Mouse (Mus musculus) MEL (cell line): ENCODE data around the gene Rxfp4. TPM values are rescaled to one million over a fixed set of nuclear protein-coding genes. Genes with fewer than 3 reads are reported as not detected.

Experiments
- DNase-seq: peaks from one replicate; pipeline ENCODE4 v3.0.0; 2011; ENCODE audit warnings: low read depth, low spot score
- H3K27ac ChIP-seq: 2 replicates; pipeline ENCODE4 v1.5.1; 2012; ENCODE audit warnings: low read depth, mild to moderate bottlenecking, control low read depth, low read length, moderate library complexity; ENCODE audit not compliant: control insufficient read depth
- H3K27me3 ChIP-seq, 2 experiments: fragments of 150-350 bp in 1 of 2; sonication (generic) in 1 of 2; 2 replicates each; pipeline ENCODE4 v1.6.1; 2012; ENCODE audit warnings: low read length in 2 of 2, mild to moderate bottlenecking in 2 of 2, improper control_type of control experiment in 1 of 2, moderate library complexity in 1 of 2; ENCODE audit not compliant: insufficient read depth in 2 of 2, control insufficient read depth in 1 of 2
- H3K36me3 ChIP-seq, 2 experiments: 2 replicates each; pipeline ENCODE4 v1.6.1; 2012 to 2014; ENCODE audit warnings: low read length in 2 of 2, improper control_type of control experiment in 1 of 2, inconsistent platforms in 1 of 2, mild to moderate bottlenecking in 1 of 2; ENCODE audit not compliant: insufficient read depth in 2 of 2, control insufficient read depth in 1 of 2
- H3K4me1 ChIP-seq, 2 experiments: fragments of 150-350 bp in 1 of 2; sonication (generic) in 1 of 2; 2 replicates each; pipeline ENCODE4 v1.6.1; 2012; ENCODE audit warnings: low read length in 2 of 2, improper control_type of control experiment in 1 of 2, mild to moderate bottlenecking in 1 of 2; ENCODE audit not compliant: insufficient read depth in 2 of 2, control insufficient read depth in 1 of 2
- H3K4me3 ChIP-seq, 2 experiments: fragments of 150-350 bp in 1 of 2; sonication (generic) in 1 of 2; 2 replicates each; pipeline ENCODE4 v1.5.1; 2012; ENCODE audit warnings: low read depth in 2 of 2, low read length in 2 of 2, mild to moderate bottlenecking in 2 of 2, moderate library complexity in 2 of 2, control low read depth in 1 of 2, improper control_type of control experiment in 1 of 2; ENCODE audit not compliant: control insufficient read depth in 1 of 2, insufficient read depth in 1 of 2
- H3K79me2 ChIP-seq: 2 replicates; pipeline ENCODE4 v1.6.1; 2012; ENCODE audit warnings: mild to moderate bottlenecking, low read length, moderate library complexity; ENCODE audit not compliant: control insufficient read depth, poor library complexity, insufficient read depth
- H3K9ac ChIP-seq: 2 replicates; pipeline ENCODE4 v1.6.1; 2012; ENCODE audit warnings: low read depth, mild to moderate bottlenecking, control low read depth, low read length, moderate library complexity; ENCODE audit not compliant: control insufficient read depth, poor library complexity, severe bottlenecking
- H3K9me3 ChIP-seq: fragments of 150-350 bp; sonication (generic); replicated peaks from 2 replicates; pipeline ENCODE4 v1.6.1; 2012; ENCODE audit warnings: mild to moderate bottlenecking, low read length, improper control_type of control experiment, moderate library complexity; ENCODE audit not compliant: insufficient read depth
- E2F4 ChIP-seq: IDR thresholded peaks from 2 replicates; pipeline ENCODE4 v1.6.1; 2011; ENCODE audit warnings: low read depth, low read length, improper control_type of control experiment, borderline replicate concordance
- EP300 ChIP-seq, 2 experiments: IDR thresholded peaks; 2 replicates each; pipeline ENCODE4 v1.6.1; 2011; ENCODE audit warnings: improper control_type of control experiment in 2 of 2, low read length in 2 of 2, low read depth in 1 of 2, mild to moderate bottlenecking in 1 of 2
- ETS1 ChIP-seq: IDR thresholded peaks from 2 replicates; pipeline ENCODE4 v1.6.1; 2012; ENCODE audit warnings: low read depth, mild to moderate bottlenecking, inconsistent platforms, low read length, improper control_type of control experiment, moderate library complexity
- GABPA ChIP-seq: IDR thresholded peaks from 2 replicates; pipeline ENCODE4 v1.6.1; 2012; ENCODE audit warnings: low read depth, mild to moderate bottlenecking, inconsistent platforms, low read length, improper control_type of control experiment, moderate library complexity
- GATA1 ChIP-seq: IDR thresholded peaks from 2 replicates; pipeline ENCODE4 v1.6.1; 2011; ENCODE audit warnings: low read depth, low read length, improper control_type of control experiment
- JUND ChIP-seq: IDR thresholded peaks from 2 replicates; pipeline ENCODE4 v1.6.1; 2011; ENCODE audit warnings: low read depth, mild to moderate bottlenecking, improper control_type of control experiment, low read length
- MAFK ChIP-seq: IDR thresholded peaks from 2 replicates; pipeline ENCODE4 v1.6.1; 2011; ENCODE audit warnings: low read depth, mild to moderate bottlenecking, low read length, improper control_type of control experiment, borderline replicate concordance
- MAZ ChIP-seq: IDR thresholded peaks from 2 replicates; pipeline ENCODE4 v1.6.1; 2012; ENCODE audit warnings: low read depth, mild to moderate bottlenecking, inconsistent platforms, low read length, improper control_type of control experiment
- MEF2A ChIP-seq: IDR thresholded peaks from 2 replicates; pipeline ENCODE4 v1.6.1; 2014; ENCODE audit warnings: low read depth, mild to moderate bottlenecking, inconsistent platforms, low read length, improper control_type of control experiment; ENCODE audit not compliant: poor library complexity, insufficient replicate concordance, severe bottlenecking; ENCODE audit errors: extremely low read depth
- MYC ChIP-seq: IDR thresholded peaks from 2 replicates; pipeline ENCODE4 v1.6.1; 2011; ENCODE audit warnings: low read depth, mild to moderate bottlenecking, low read length, improper control_type of control experiment, moderate library complexity
- POLR2AphosphoS2 ChIP-seq: IDR thresholded peaks from 2 replicates; pipeline ENCODE4 v1.6.1; 2011; ENCODE audit warnings: low read length, improper control_type of control experiment
- POLR2AphosphoS5 ChIP-seq: IDR thresholded peaks from 2 replicates; pipeline ENCODE4 v1.6.1; 2012; ENCODE audit warnings: low read depth, borderline replicate concordance, mild to moderate bottlenecking, inconsistent platforms, low read length, moderate library complexity, mixed read lengths
- RCOR1 ChIP-seq: IDR thresholded peaks from 2 replicates; pipeline ENCODE4 v1.6.1; 2012; ENCODE audit warnings: low read depth, mild to moderate bottlenecking, inconsistent platforms, low read length, improper control_type of control experiment
- SIN3A ChIP-seq: IDR thresholded peaks from 2 replicates; pipeline ENCODE4 v1.6.1; 2012; ENCODE audit warnings: low read length, improper control_type of control experiment, inconsistent platforms
- TAL1 ChIP-seq: IDR thresholded peaks from 2 replicates; pipeline ENCODE4 v1.6.1; 2012; ENCODE audit warnings: mild to moderate bottlenecking, inconsistent platforms, low read length, moderate library complexity, mixed read lengths
- TCF12 ChIP-seq: IDR thresholded peaks from 2 replicates; pipeline ENCODE4 v1.6.1; 2014; ENCODE audit warnings: low read depth, mild to moderate bottlenecking, inconsistent platforms, low read length, improper control_type of control experiment, moderate library complexity
- USF2 ChIP-seq, 2 experiments: IDR thresholded peaks; 2 replicates each; pipeline ENCODE4 v1.6.1; 2011 to 2012; ENCODE audit warnings: improper control_type of control experiment in 2 of 2, low read length in 2 of 2, borderline replicate concordance in 1 of 2, inconsistent platforms in 1 of 2, low read depth in 1 of 2, mild to moderate bottlenecking in 1 of 2; ENCODE audit not compliant: insufficient read depth in 1 of 2
- ZNF384 ChIP-seq: IDR thresholded peaks from 2 replicates; pipeline ENCODE4 v1.6.1; 2012; ENCODE audit warnings: low read depth, mild to moderate bottlenecking, inconsistent platforms, low read length, improper control_type of control experiment
- polyA plus RNA-seq, 2 experiments: library from polyadenylated mRNA; stranded (reverse) in 1 of 2; unstranded in 1 of 2; fragments of >175 nt in 1 of 2; fragments of >200 nt in 1 of 2; gene quantifications; 2 replicates each; pipeline versions ENCODE4 v1.2.1 to v1.2.4; 2012; ENCODE audit warnings: low replicate concordance in 2 of 2, low read depth in 1 of 2; ENCODE audit not compliant: insufficient read length in 2 of 2, insufficient read depth in 1 of 2, missing spikeins in 1 of 2
- total RNA-seq: library from RNA; depleted of rRNA; stranded (reverse); fragments of 300-350 nt; gene quantifications from 2 replicates; pipeline ENCODE4 v1.2.3, GENCODE M21; 2012

The Rxfp4 gene
- total and polyA plus RNA-seq, 3 experiments, result 0.06 to 0.08 TPM; not detected in 1

DNA sequence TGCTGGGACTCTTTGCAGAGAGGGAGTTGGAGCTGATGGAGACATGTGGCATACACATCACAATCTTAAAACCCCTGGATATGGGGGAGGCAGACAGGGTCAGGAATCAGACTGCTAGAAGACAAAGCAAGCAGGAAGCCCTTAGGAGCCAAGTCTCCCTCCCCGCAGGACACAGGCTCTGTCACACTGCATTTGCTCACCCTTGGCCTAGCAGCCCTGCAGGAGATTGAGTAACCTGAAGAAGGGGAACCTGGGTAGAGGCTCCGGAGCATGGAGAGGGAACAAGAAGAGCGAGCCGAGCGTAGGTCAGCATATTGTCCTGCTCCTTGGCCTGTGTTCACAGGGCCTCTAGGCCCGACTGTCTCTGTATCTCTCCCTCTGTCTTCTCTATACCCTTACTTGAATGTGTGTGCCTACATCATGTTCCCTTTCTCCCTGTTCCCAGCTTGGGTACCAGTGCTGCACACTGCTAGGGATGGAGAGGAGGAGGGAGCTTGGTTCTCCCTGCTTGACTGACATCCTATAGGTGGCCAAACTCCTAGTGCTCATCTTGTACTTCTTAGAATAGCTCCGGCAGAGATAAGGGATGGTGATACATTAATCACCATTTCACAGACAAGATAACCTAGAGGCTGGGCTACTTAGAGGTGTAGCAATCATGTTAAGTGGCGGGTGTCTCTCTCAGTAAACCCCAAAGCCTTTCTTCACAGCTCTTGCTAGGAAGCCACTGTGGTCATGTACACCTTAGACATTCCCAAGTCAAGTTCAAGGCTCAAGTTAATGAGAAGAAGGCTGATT is 34.7 kb downstream of the Rxfp4 start:
- H3K9me3 ChIP-seq, result no peaks in the 10 kb centered on the region
- no peak for DNase-seq
- no peak overlapping the region for H3K9ac ChIP-seq
- H3K27ac ChIP-seq, result no peak overlapping the region
- H3K27me3 ChIP-seq, result no peaks in the 10 kb centered on the region
- TF ChIP-seq ETS1 (peak; percentile 55), MAZ (no peak), MEF2A (peak; percentile 81; the same call in 1 of the 2 replicates), E2F4 (no peak), SIN3A (0 out of 2 replicates have a peak, but pooled peaks have one; percentile 50), TCF12 (peak; percentile 56; the same call in 1 of the 2 replicates), RCOR1 (peak; percentile 71), USF2 (IDR thresholded peaks at IDR 0.05; ENCODE audit: borderline replicate concordance in 1 of 2, insufficient read depth in 1 of 2, low read depth in 1 of 2, low read length in 2 of 2) (no peak), EP300 (IDR thresholded peaks at IDR 0.05; ENCODE audit: low read depth in 1 of 2, low read length in 2 of 2) (peak; percentile 52 to 59; a peak in 3 of 4 replicates), GATA1 (peak; percentile 90), MAFK (no peak), TAL1 (no peak; the same call in 1 of the 2 replicates)
- TF ChIP-seq, all 39 proteins: peak for 7
- peaks cover 16 to 21% of the 10 kb centered on the region in 2 experiments for H3K4me1 ChIP-seq
- no peak overlapping the region for H3K4me3 ChIP-seq
- H3K79me2 ChIP-seq, result peaks cover 32% of the 10 kb centered on the region
- peaks cover 0 to 21% of the 10 kb centered on the region in 2 experiments; a peak in 2 of 4 replicates for H3K36me3 ChIP-seq

DNA sequence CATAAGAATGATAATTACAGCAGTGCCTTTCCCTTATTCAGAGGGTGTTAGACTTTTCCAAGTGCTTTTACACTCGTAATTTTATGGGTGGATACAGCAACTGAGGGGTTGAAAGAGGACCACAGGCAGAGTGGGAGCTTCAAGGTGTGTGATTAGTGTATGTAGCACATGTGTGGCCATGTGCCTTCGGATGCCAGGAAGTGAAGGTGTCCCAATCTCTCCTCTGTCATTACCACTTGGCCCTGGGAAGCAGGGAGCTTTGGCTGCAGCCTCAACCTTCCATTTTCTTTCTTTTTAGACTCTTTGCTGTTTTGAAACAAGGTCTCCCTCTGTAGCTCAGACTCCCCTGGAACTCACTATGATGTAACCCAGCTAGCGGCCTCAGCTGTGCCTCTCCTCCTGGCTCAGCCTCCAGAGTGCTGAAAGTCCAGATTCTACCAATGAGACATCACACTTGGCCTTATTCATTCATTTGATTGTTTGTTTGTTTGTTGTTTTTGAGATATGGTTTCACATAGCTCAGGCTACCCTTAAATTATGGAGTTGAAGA is 35.9 kb downstream of the Rxfp4 start:
- Histone ChIP-seq H3K9ac (no peak overlapping the region), H3K36me3 (peaks cover 0 to 24% of the 10 kb centered on the region in 2 experiments; a peak in 2 of 4 replicates), H3K27ac (no peak overlapping the region), H3K4me1 (peaks cover 20 to 21% of the 10 kb centered on the region in 2 experiments), H3K9me3 (no peaks in the 10 kb centered on the region), H3K4me3 (no peak overlapping the region), H3K27me3 (no peaks in the 10 kb centered on the region), H3K79me2 (peaks cover 19% of the 10 kb centered on the region)
- TF ChIP-seq POLR2AphosphoS5 (no peak), ZNF384 (no peak), GABPA (no peak), JUND (no peak), POLR2AphosphoS2 (no peak), MYC (no peak)
- DNase-seq, result no peak
